Mouse (Mus musculus) testis, adult 10 weeks (tissue): ENCODE data around the gene Amy2a4. TPM values are rescaled to one million over a fixed set of nuclear protein-coding genes. Genes with fewer than 3 reads are reported as not detected.

ENCODE experiments used
- polyA plus RNA-seq: library from polyadenylated mRNA; stranded (reverse); fragments of 350-450 nt; fragmentation: Illumina TruSeq; extraction: RNeasy Lipid Tissue Mini Kit (QIAGEN cat#74804); gene quantifications from one replicate; pipeline ENCODE4 v1.2.3, GENCODE M21; 2014; ENCODE audit warnings: low read depth, low replicate concordance

Gene Amy2a4
- polyA plus RNA-seq, result not detected

GRCm38 (mm10) chr3:113291349-113291748, at the start of gene Amy2a4:
Amy2a4 (minus strand) TSS chr3:113291449.

GRCm38 (mm10) chr3:113323952-113324351, 32.7 kb upstream of the Amy2a4 start, which contains the start of gene Amy2a3:
Amy2a3 (minus strand) TSS chr3:113324052.

GRCm38 (mm10) chr3:113258737-113259136, 32.5 kb downstream of the Amy2a4 start, which contains the start of gene Amy2a5:
Amy2a5 (minus strand) TSS chr3:113258837.

Other genes with a start within 250 kb of the Amy2a4 start
- gene Amy2a5, start 32.6 kb downstream of the Amy2a4 start, polyA plus RNA-seq, result 2.5 TPM
- gene Amy2a3, start 32.6 kb upstream of the Amy2a4 start, polyA plus RNA-seq, result not detected
- gene Amy2a2, start 65.2 kb upstream of the Amy2a4 start, polyA plus RNA-seq, result not detected
- gene Amy2a1, start 241.0 kb upstream of the Amy2a4 start, polyA plus RNA-seq, result not detected